Mouse (Mus musculus): ENCODE measurements around the gene Myo16.
A peak's percentile ranks its signal among the peaks of the same experiment; 100 is the strongest.

Myo16 gene

GRCm38 (mm10) chr8:10651546-10652315, 498.0 kb downstream of the Myo16 start:
- no peak for DNase-seq (ENCODE audit: extremely low read depth, low read depth, low spot score)

DNA sequence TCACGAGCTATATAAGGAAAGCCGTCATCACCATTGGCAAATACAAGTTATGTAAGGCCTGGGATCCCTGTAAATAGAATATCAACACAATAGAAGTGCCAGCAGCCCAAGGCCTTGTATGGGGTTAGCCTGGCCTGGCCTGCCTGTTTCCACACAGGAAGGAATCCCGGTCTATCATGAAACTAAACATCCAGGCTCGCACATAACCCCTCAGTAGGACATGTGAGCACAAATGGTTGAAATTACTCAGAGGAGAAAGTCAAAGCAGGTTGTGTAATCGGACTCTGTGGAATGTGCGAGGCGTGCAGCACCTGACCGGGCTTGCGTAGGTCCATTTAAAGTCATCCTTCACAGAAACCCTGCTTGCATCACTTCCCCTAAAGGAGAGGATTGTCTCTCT, 499.6 kb downstream of the Myo16 start:
- peak; percentile 76 for DNase-seq (ENCODE audit: extremely low read depth, low read depth, low spot score)

- DNase-seq (ENCODE audit: extremely low read depth, low read depth, low spot score), result no peak
Measured at GRCm38 (mm10) chr8:10654922-10655518, 501.3 kb downstream of the Myo16 start.

DNA sequence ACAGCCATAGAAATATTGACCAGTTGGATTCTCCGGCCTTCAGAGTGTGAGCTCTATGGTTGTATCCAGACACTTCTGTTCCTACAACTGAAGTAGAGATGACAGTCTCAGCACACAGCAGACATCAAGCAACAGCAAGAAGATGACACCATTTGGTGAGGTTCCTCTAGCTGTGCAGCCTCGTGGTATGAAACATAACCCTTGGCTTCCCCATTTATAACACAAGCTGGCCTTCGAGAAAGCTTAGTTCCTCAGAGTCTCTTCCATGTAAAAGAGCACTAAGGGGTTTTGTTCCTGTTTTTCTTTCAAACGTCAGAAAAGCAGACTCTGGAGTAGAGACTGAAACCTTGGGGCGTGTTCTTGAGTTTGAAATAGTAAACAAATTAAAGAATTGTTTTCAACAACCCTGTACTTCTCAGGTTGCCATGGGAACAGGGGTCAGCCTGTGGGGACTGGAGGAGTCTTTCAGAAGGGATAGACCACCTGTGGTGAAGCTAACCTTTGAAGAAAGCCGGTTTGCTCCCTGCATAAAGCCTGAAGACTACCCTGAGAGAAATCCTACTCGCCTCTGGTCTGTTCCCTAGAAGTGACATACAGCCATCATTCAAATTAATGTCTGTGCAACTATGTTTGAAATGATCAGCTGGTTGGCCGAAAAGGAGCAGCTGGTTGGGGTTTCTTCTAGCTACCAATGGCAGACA, 510.2 kb downstream of the Myo16 start:
- no peak for DNase-seq (ENCODE audit: extremely low read depth, low read depth, low spot score)

DNA sequence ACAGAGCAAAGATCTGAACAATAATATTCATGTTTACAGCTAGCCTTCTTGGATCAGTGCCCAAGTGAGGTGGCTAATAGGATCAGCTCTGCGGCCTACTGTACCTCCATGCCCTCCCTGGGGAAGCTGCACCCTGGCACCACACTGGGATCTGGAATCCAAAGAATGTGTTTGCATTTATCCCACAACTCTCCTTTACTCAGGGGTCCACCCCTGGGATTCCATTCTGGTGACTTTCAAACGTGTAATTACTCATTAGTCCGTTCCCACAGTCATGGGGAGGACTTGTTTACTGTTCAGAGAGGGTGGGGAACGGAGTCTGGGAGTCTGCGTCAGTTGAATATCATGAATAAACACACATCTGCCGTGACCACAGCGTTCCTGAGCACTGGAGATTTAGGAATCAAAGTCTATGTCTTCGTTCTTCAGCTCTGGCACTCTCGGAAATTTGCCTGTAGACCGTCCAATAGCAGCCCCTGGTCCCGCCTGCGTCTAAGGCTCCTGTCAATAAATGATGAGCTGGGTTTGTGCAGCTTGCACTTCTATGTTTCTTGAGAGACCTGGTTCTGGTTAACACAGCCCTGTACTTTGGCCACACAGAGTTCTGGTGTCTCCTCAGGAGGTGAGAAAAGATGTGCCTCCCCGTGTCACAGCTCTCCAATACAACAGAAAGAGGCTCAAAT, 511.3 kb downstream of the Myo16 start:
- DNase-seq (ENCODE audit: extremely low read depth, low read depth, low spot score), result no peak

DNA sequence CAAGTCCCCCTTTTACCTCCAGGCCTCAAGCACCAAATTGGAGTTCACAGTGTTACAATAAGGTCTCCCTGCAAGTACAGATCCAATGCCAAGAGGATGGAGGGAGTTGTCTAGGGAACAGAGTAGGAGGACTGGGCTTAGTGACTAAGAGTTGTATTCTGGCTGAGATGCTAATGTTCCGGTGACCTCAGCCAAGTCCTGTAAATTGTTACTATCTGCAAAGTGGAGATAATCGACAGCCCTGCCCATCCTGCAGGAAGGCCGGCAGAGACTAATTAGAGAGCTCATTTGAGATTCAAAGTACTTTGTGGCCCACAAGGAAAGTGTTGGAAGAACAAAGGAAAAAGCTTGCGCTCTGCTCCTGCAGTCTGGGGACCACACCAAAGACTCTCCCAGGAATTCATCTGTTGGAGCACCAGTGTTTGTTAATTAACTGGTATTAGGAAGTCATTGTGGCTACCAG, 512.1 kb downstream of the Myo16 start:
- no peak for DNase-seq (ENCODE audit: extremely low read depth, low read depth, low spot score)

DNA sequence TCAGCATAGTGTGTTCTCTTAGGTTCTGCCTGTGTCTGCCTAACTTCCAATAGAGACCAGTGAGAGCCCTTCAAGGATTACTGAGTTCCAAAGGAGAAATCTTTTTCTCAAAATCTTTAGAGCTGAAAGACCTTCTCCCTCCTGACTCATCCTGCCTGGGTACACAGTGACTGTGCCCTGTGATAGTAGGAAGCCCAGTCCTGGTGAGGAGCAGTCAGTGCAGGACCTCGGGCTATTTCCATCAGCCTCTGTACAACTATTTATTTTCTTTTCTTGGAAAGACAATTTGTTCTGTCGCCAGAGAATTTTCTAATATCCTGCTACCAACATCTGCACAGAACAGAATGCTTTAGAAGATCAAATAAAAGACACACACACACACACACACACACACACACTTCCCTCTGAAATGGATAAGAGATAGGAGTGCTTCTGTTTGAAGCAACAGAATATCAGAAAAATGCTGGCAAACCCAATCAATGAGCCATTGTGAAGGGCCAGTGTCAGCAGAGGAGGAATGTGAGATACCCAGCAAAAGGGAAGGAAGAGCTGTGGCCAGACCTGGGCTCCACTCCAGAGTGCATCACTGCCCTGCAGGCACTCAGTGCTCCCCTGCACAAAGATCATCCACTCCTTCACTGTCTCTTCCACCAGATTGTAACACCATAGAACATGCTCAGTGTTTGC, 518.3 kb downstream of the Myo16 start:
- DNase-seq (ENCODE audit: extremely low read depth, low read depth, low spot score), result no peak

GRCm38 (mm10) chr8:10677840-10678410, 524.2 kb downstream of the Myo16 start:
- no peak for DNase-seq (ENCODE audit: extremely low read depth, low read depth, low spot score)

DNA sequence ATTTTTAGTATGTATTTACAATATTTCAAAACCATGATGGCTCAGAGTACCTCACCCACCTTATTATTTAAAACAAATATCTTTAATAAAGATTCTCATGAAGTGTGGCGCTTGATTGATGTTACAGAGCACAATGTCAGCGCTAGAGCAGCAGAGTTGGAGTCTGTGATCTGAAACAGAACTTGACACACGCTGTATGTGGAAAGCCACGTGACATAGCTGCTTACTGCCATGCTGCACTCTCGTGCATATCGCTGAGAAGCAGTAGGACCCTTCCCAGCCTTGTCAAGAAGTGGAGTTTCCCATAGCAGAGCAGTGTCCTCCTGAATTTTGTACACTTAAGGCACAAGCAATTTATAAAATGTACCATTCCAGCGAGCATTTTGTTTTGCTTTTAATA, 528.2 kb downstream of the Myo16 start:
- DNase-seq (ENCODE audit: extremely low read depth, low read depth, low spot score), result no peak

GRCm38 (mm10) chr8:10683088-10683487, 529.4 kb downstream of the Myo16 start:
- no peak for DNase-seq (ENCODE audit: extremely low read depth, low read depth, low spot score)

All from fat pad, adult 2 months (tissue).